Mouse (Mus musculus) liver, adult 2 months (tissue): ENCODE measurements at regions not wholly inside any gene's neighbourhood (a gene's known extent, or its start where the extent isn't known, plus 50 kb on each side); places are given as distances from the start of the nearest gene placed in this dataset.

Source experiments
- CTCF ChIP-seq: fragments of 200-500 bp; IDR thresholded peaks from 2 replicates; pipeline ENCODE4 v1.5.1; 2011; ENCODE audit warnings: low read depth, low read length, control low read depth
- POLR2A ChIP-seq: fragments of 200-500 bp; IDR thresholded peaks from 2 replicates; pipeline ENCODE4 v1.6.1; 2011; ENCODE audit warnings: low read length, control low read depth; ENCODE audit not compliant: insufficient read depth; ENCODE audit errors: extremely low read depth

- TF ChIP-seq CTCF: peak; percentile 74
- TF ChIP-seq POLR2A: no peak
Measured at GRCm38 (mm10) chr3:22308962-22309361, 232.5 kb downstream of the Tbl1xr1 start.
